Mouse (Mus musculus) v-Abl transformed pro-B cells (cell line): ENCODE data around the gene Rpl29.

Experiments
- in situ Hi-C, 2 experiments: fragments of 400-800 bp; cut with MboI; formaldehyde crosslinking; loops; one replicate each; pipeline ENCODE4 v1.15.1; 2025; ENCODE audit not compliant: unreplicated experiment in 2 of 2

Gene Rpl29

GRCm38 (mm10) chr9:106416826-106417225, 12.4 kb upstream of the Rpl29 start:
- in situ Hi-C loops = no loop called here

GRCm38 (mm10) chr9:106417841-106418625, 11.2 kb upstream of the Rpl29 start:
- in situ Hi-C loops = no loop called here

GRCm38 (mm10) chr9:106420608-106421007, 8.6 kb upstream of the Rpl29 start:
- in situ Hi-C loops = loop anchor here (5.0 to 10.0 kb wide), 4 partner anchors 54 to 206 kb away; partner anchors contain the start of genes Parp3 (in 1 of the 2) and Rrp9 (in 1 of the 2)

- in situ Hi-C loops = loop anchor here (5.0 to 10.0 kb wide), 4 partner anchors 54 to 206 kb away; partner anchors contain the start of genes Parp3 (in 1 of the 2) and Rrp9 (in 1 of the 2)
Measured at GRCm38 (mm10) chr9:106421033-106421864, 8.0 kb upstream of the Rpl29 start.

GRCm38 (mm10) chr9:106421865-106422160, 7.4 kb upstream of the Rpl29 start:
- in situ Hi-C loops = loop anchor here (5.0 to 10.0 kb wide), 4 partner anchors 53 to 207 kb away; partner anchors contain the start of genes Parp3 (in 1 of the 2) and Rrp9 (in 1 of the 2)

GRCm38 (mm10) chr9:106428719-106429220, 484 bp upstream of the Rpl29 start:
- in situ Hi-C loops = loop anchor here (10.0 to 25.0 kb wide), 4 partner anchors 46 to 616 kb away; partner anchors contain the start of genes Glyctk (in 2 of the 2), Wdr82 (in 2 of the 2), Parp3 (in 1 of the 2) and Rrp9 (in 1 of the 2)

- in situ Hi-C loops = loop anchor here (25.0 kb wide), 2 partner anchors 268 to 618 kb away; partner anchors contain the start of genes Glyctk (in 2 of the 2) and Wdr82 (in 2 of the 2)
Measured at GRCm38 (mm10) chr9:106430015-106430264, 686 bp downstream of the Rpl29 start.

- in situ Hi-C loops = loop anchor here (25.0 kb wide), 2 partner anchors 271 to 621 kb away; partner anchors contain the start of genes Glyctk (in 2 of the 2) and Wdr82 (in 2 of the 2)
Measured at GRCm38 (mm10) chr9:106433389-106433788, 4.1 kb downstream of the Rpl29 start.

GRCm38 (mm10) chr9:106436566-106436965, 7.3 kb downstream of the Rpl29 start:
- in situ Hi-C loops = loop anchor here (25.0 kb wide), 2 partner anchors 274 to 624 kb away; partner anchors contain the start of genes Glyctk (in 2 of the 2) and Wdr82 (in 2 of the 2)

GRCm38 (mm10) chr9:106442680-106443079, 13.4 kb downstream of the Rpl29 start:
- in situ Hi-C loops = loop anchor here (25.0 kb wide), 2 partner anchors 280 to 630 kb away; partner anchors contain the start of genes Glyctk (in 2 of the 2) and Wdr82 (in 2 of the 2)

- in situ Hi-C loops = loop anchor here (25.0 kb wide), 2 partner anchors 283 to 633 kb away; partner anchors contain the start of genes Glyctk (in 2 of the 2) and Wdr82 (in 2 of the 2)
Measured at GRCm38 (mm10) chr9:106444836-106445235, 15.6 kb downstream of the Rpl29 start.

- in situ Hi-C loops = loop anchor here (25.0 kb wide), 2 partner anchors 285 to 635 kb away; partner anchors contain the start of genes Glyctk (in 2 of the 2) and Wdr82 (in 2 of the 2)
Measured at GRCm38 (mm10) chr9:106447348-106447747, 18.1 kb downstream of the Rpl29 start, which contains the start of the genes Abhd14b and Abhd14a. Abhd14b (plus strand) TSS chr9:106447459. Abhd14a (minus strand) TSS chr9:106447678.

GRCm38 (mm10) chr9:106447951-106448350, 18.7 kb downstream of the Rpl29 start:
- in situ Hi-C loops = loop anchor here (25.0 kb wide), 2 partner anchors 286 to 636 kb away; partner anchors contain the start of genes Glyctk (in 2 of the 2) and Wdr82 (in 2 of the 2)

GRCm38 (mm10) chr9:106448498-106449031, 19.3 kb downstream of the Rpl29 start:
- in situ Hi-C loops = loop anchor here (25.0 kb wide), 2 partner anchors 286 to 636 kb away; partner anchors contain the start of genes Glyctk (in 2 of the 2) and Wdr82 (in 2 of the 2)

GRCm38 (mm10) chr9:106449947-106450346, 20.7 kb downstream of the Rpl29 start:
- in situ Hi-C loops = loop anchor here (25.0 kb wide), 3 partner anchors 288 to 638 kb away; partner anchors contain the start of genes Glyctk (in 2 of the 2), Wdr82 (in 2 of the 2) and Col6a6 (in 1 of the 2)

GRCm38 (mm10) chr9:106450661-106451060, 21.4 kb downstream of the Rpl29 start:
- in situ Hi-C loops = loop anchor here in 1 of 2 experiments (25.0 kb wide), 1 partner anchor 613 kb away; the partner anchor contains the start of gene Col6a6

GRCm38 (mm10) chr9:106451298-106451697, 22.0 kb downstream of the Rpl29 start:
- in situ Hi-C loops = loop anchor here in 1 of 2 experiments (25.0 kb wide), 1 partner anchor 614 kb away; the partner anchor contains the start of gene Col6a6

GRCm38 (mm10) chr9:106451899-106452298, 22.6 kb downstream of the Rpl29 start:
- in situ Hi-C loops = loop anchor here in 1 of 2 experiments (25.0 kb wide), 1 partner anchor 615 kb away; the partner anchor contains the start of gene Col6a6

GRCm38 (mm10) chr9:106452351-106452750, 23.1 kb downstream of the Rpl29 start:
- in situ Hi-C loops = loop anchor here in 1 of 2 experiments (25.0 kb wide), 1 partner anchor 615 kb away; the partner anchor contains the start of gene Col6a6
